Mouse (Mus musculus) heart, adult 2 months (tissue): ENCODE measurements around the gene Ppid.

Source experiments
- CTCF ChIP-seq: fragments of 200-600 bp; IDR thresholded peaks from 2 replicates; pipeline ENCODE4 v1.8.1; 2022; ENCODE audit warnings: antibody characterized with exemption, mild to moderate bottlenecking, moderate library complexity
- EP300 ChIP-seq: fragments of 200-500 bp; IDR thresholded peaks from 2 replicates; pipeline ENCODE4 v1.6.1; 2011; ENCODE audit warnings: low read depth, low read length, control low read depth; ENCODE audit not compliant: insufficient read depth
- POLR2A ChIP-seq: fragments of 200-500 bp; IDR thresholded peaks from 2 replicates; pipeline ENCODE4 v1.6.1; 2011; ENCODE audit warnings: mild to moderate bottlenecking, low read depth, low read length, control low read depth; ENCODE audit not compliant: insufficient read depth

DNA sequence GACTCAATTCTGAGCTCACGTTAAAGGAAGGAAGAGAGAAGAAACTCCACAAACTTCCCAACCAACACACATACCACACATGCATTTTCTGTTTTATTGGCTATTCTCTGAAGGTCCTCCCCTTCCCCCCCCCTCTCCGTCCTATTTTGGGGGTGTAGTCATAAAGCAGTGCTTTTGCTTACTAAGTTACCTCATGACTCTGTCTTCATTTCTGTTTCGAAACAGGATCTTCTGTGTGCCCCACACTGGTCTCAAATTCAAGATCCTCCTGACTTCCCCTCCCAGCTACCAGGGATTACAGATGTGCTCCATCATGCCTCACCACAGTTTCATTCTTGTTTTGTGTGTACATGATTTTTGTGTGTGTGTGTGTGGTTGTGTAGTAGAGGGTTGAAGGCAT, 18.7 kb upstream of the Ppid start:
- TF ChIP-seq POLR2A (no peak), EP300 (no peak), CTCF (no peak)
